Mouse (Mus musculus) thymus, adult 18-20 months (tissue): ENCODE measurements around the gene Pou2f3.

Experiments used
- DNase-seq, 2 experiments: peaks; one replicate each; pipeline ENCODE4 v3.0.0; 2022; ENCODE audit warnings: mixed read lengths in 2 of 2

The Pou2f3 gene

DNA sequence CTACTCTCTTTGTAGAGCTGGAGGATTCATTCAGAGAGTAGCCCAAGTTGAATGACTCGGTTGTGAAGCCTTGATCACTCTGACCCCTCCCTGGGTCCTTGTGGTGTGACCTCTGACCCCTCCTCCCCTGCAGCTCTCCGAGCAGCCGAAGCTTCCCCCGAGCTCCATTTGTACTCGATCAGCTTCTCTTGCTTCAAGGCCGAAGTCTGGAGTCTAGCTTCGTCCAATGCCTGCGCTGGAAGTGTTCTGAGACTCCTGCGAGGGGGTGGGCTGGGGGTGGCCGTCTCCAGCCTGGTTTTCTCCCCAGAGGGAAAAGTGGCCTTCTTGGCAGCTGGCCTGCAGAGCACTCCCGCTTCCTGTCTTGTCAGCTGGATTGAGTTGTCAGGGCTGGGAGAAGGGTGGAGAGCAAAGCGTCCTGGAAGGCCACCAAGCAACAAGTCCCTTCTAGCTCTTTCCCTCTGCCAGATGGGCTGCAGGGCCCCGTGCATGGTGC, at the start of gene Pou2f3:
TSS of gene Pou2f3 (minus strand) at position 180 of the 493 bp plus-strand sequence.
- no peak for DNase-seq

DNA sequence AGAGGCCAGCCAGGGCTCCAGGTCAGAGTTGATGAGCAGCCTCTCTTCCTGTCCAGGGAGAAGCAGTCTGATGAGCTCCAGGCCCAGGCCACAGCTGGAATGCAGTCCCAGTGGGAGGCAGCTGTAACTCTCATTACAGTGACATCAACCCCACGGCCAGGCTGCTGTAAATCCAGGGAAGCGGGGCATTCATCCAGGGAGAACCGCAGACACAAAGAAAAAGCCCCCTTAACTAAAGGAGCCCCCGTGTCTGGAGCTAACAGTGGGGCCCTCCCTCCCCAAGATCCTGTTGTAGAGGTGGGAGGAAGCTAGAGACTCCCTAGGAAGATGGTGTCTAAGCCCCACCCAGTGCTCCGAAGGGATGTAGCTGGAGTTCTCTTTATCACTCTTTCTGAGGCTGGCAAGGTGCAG, 43.1 kb upstream of the Pou2f3 start:
- DNase-seq = no peak

DNA sequence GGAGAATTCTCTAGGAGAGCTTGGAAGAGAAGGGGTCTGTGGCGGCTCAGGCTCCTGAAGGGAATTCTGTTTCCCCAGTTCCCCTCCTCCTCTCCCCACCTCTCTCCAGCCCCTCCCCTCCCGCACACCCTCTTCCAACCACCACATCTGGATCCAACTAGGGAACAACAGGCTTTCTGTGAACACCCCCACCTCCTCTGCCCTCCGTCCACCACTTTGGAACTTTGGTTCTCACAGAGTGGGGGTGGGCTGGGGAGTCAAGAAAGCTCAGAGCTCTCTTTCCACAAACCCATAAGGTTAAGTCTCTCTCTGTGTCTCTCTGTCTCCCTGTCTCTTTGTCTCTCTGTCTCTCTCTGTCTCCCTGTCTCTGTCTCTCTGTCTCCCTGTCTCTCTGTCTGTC, 42.6 kb upstream of the Pou2f3 start:
- no peak for DNase-seq

DNA sequence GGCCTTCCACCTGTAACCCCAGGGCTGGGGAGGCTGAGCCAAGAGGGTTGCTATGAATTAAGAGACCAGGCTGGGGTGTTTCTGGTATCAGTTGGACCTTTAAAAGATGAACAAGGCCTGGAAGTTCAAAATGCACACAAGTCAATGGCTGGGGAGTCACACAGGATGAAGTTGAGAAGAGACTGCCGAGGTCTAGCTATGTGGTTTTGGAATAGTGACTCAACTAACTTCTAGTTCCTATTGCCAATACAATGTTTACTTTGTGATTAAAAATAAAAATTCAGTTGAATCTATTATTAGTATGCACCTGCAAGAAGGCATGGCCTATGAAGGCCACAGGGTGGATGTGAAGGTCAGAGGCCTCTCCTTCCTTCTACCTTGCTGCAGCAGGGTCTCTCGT, 41.6 kb upstream of the Pou2f3 start:
- no peak for DNase-seq

DNA sequence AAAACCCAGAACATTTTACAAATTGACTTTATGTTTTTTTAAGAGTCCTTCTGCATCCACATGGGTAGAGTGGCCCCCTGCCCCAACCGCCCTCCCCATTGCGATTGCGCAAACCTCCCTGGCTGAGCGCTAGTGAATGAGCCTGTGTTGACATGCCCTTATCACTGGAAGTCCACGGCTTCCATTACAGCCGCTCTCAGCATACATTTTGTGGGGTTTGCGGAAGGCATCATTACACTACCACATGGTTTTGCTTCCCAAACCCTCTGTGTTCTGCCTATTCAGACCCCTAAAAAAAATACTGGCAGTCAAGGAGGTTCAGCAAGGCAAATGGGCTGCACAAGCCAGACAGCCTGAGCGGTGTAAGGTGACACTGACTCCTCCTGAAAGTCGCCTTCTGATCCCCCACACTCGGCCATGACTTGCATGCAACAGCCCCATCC, 36.6 kb upstream of the Pou2f3 start:
- no peak for DNase-seq

DNA sequence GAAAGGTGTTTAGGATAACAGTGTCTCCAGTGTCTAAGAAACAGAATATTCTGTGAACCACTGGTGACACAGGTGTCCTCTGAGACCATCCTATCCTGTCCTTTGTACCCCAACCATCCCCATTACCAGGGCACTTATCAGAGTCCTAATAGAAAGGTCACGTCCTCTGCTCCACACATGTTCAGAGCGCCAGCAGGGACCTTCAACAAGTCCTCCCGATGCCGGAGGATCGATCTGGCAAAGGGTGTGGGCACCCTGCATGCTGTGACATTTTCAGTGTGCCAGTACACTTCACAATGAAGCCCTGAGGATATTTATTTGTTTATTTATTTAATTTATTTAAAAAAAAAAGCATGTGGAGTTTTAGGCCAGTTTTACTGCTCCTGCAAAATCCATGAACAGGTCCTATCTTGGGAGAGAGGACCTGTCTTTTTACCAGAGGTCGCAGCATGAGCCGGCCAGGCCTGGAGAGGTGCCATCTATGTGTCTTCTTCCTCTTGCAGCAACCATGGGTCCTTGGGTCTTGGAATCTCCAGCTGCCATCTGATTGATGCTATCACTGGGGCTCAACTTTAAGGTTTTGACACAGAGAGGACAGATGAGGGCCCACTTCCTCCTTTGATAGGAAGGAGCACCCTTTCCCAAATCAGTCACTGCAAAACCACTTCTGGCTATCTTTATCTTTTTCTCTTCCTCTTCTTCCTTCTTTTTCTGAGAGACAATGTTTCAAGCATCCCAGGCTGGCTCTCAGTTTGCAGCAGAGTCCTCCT, 35.8 kb upstream of the Pou2f3 start:
- DNase-seq = no peak

DNA sequence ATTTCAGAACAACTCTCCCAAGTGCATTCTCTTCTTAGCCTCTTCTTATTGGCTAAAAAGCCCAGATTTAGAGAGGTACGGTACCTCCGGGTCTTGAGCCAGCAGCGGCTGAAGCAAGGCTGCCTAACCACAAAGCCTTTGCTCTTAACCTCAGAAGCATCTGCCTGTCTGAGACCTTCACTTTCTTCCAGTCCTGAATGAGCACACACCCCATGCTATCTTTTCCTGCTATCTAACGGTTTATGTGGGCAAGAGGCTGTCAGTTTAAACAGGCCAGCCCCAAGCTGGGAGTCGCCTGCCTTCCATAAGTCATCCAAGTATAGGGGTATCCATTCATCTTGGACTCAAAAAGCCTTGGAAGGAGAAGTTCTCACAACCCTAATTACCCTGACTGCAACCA, 32.3 kb upstream of the Pou2f3 start:
- DNase-seq = no peak

DNA sequence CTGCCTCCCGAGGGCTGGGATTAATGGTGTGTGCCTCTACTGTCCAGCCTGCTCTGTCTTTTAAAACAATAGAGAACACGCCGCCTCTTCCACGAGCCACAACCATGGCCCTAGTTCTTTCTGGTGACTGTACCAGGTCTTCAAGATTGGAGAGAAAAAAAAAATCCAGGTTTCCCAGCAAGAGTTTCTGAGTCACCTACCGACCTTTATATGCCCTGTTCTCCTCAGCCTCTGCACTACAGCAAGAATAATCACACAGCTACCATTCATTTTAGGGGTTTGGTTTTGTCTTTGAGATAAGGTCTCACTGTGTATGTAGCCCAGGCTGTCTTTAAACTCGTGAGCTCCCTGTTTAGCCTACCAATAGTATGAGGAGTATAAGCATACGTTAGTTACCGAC, 31.8 kb upstream of the Pou2f3 start:
- no peak for DNase-seq

DNA sequence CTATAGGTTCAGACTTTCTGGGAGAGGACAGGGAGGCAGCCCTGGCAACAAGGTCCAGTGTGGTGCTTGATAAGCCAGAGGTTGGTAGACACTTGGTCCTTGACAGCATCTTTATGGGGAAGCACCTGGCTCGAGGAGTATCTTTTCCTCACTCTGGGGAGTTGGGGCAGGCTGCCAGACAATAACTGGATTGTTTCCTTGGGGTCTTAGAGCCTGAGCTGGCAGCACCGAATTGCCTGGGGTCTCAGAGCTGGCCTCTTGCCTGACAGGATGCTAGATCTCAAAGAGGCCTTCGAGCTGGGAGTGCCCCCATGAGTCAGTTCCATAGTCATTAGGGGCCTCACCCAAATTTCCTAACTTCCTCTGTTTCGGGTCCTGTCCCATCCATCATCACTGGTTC, 31.1 kb upstream of the Pou2f3 start:
- no peak for DNase-seq

DNA sequence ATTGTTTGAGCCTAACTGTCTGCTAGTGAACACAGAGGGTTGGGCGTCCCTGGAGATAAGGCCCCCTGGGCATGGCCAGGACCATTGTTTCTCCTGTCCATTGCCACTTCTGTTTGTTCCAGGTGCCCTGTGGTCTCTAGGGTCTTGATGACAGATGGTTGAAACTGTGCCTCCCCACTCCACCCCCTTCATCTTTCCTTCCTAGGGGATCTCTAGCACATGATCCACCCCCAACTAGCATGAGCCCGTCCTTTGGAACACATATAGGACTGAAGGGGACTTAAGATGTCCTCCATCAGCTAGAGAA, 30.4 kb upstream of the Pou2f3 start:
- DNase-seq = no peak

DNA sequence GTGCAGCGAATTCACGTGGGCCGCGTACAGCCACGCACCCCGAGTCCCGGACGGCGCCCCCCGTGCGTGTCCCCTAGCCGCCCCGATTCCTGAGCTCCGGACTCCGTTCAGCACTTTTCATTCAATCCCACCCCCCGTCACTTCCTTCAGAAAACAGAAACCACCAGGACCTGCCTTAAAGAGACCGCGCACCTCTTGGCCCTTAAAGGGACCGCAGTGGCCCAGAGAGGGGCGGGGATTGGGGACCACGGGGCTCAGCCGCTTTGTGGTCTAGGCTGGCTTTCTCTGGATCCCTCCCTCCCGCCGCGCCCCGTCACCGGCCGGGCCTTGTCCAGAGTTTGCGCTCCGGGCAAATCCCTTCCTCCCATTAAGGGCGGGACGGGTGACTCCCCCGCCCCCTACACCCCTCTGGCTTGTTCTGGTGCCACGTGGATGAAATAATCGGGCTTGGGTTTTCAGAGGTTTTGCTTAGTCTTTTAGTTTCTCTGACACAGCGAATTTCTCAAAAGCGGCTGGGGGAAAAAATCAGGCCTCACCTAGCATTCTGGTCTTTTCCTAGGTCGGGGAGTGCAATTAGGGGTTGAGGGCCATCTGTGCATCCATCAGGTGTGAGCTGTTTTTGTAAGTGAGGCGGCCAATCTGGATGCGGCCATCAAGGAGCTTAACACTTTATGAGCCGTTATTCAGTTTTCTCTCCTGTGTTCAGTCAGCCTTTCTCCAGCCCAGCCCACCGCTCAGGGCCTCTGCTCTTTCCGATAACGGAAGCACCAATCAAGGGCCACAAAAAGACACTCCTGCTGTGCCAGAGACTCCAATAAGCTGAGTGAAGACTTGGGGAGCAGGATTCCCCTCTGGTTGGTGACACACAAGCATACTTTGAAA, 29.8 kb upstream of the Pou2f3 start, which contains the start of gene Oaf:
TSS of gene Oaf (minus strand) at position 200 of the 882 bp plus-strand sequence.
- DNase-seq = peak; percentile 26 to 34

DNA sequence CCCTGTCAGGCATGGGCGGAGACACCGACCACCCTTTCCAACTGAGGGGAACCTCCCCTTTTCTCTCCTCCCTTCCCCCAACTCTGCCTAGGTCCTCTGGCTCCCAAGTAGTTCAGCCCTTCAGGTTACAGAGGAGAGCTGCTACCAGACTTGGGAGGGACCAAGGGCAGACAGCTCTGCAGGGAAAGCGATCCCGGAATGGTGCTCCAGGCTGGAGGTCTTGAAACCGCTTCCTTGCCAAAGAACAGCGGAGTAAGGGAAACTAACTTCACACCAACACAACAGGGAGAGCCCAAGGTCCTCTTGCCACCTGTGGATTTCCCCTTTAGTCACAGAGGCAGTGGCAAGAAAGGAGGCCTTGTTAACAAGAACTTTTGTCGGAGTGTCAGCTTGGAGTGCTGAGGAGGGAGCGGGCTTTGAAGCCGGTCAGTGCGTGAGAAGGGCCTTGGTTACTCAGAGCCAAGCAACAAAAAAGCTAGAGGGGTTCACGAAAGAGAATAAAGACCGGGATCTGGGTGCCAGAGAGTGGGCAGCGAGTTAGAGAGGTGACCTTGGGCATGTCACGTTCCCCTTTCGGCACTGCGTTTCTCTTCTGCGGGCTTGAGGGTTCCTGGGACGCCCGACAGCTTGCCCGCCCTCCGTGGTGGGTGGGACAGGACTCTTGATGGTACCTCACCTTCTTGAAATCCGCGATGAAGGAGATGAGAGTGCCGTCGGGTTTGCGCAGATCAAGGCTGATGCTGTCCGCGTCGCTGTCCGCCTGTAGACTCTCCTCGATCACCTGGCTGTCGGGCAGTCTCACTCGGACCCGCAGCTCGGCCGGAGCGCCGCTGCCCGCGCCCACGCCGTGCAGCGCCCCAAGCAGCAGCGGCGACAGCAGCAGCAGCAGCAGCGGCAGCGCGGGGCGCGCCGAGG, 28.7 kb upstream of the Pou2f3 start:
- DNase-seq = no peak

DNA sequence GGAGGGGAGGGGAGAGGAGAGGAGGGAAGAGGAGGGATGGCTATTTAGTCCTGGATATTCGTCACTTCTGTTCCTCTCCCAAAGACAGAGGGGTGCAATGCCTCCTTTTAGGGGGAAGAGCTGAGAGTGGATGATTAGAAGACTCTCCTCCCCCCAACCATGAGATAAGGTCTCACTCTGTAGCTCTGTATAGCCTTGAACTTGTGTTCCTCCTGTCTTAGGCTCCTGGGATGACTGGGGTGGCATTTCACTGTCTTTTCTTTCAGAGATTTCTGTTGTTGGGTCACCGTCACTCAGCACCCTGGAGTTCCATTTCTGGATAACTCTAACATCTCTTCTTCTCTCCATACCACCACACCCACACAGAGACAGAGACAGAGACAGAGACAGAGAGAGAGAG, 28.0 kb upstream of the Pou2f3 start:
- no peak for DNase-seq

DNA sequence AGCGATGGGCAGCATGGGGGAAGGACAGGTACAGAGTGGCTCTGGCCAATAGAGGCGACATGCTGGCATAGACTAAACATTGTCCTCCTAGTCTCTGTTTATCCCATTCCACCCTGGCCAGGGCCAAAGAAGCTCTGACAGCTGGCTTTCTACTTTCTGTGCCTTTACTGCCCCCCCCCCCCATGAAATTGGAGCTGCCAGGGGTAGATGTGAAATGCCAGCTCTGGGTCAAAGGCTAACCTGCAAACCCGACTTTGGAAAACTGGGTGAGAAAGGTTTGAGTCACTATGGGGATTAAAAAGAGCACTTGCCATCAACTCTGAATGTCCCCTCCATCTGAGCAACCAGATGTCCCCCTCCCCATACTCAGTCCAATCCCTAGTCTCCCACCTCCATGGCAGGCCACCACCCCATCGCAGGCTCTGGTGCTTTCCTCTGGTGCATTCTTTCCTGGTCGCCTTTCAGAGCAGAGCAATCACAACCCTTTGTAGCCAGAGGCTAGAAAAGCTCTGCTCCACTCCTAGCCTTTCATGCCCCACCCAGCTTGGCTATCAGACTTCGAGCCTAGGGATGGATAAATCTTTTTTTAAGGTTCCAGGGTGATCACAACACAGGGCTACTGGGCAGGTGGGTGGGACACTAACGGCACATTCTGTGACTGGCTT, 27.1 kb upstream of the Pou2f3 start:
- no peak for DNase-seq

DNA sequence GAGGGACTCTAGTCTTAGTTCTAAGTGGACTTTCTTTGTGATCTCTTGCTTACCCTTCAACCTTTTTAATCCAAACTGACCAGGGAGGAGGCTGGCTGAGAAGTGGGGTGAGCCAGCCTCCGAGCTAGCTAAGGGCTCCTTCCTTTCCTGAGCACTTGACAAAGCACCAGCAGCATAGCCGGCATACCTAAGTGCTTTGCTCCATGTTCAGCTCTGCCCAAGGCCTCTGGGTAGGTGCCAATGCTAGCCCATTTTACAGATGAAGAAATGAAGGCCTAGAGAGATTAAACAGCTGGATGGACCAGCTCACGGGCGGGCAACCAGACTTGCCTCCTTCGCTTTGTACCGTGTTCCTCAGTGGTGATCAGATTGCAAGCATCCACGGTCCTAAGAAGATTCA, 26.4 kb upstream of the Pou2f3 start:
- DNase-seq = no peak

DNA sequence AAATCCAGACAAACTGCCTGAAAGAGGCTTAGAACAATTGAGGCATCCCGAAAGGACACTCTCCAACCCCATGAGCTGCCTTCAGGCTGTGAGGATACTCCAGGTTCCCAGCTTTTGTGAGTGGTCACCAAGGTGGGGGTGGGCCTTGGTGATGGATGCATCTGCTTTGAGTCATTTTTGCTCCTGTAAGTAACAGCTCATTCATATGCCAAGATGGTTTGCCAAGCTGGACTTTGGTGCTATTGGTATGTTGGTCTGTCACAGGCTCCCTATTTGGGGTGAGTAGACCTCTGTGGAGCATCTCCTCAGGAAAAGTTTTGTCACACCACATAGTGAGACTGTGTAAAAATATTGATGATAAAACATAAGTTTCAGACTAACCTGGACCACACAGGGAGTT, 25.9 kb upstream of the Pou2f3 start:
- no peak for DNase-seq

DNA sequence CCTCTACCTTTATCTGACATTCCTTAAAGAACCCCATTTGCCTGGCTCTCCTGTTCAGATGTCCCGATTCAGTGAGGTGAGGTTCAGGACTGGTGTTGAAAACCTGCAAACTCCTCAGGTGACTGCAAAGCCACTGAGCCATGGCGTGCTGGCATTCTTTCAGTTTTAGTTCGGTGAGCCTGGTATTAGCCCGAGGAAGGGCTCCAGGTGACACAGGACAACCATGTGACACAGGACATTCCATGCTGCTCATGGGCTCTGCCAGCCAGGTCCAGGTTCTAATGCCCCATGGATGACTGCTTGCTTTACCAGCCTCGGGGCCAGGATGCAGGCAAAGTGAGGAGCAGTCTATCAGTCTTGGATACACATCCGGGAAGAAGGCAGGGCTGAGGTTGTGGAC, 25.2 kb upstream of the Pou2f3 start:
- DNase-seq = no peak

DNA sequence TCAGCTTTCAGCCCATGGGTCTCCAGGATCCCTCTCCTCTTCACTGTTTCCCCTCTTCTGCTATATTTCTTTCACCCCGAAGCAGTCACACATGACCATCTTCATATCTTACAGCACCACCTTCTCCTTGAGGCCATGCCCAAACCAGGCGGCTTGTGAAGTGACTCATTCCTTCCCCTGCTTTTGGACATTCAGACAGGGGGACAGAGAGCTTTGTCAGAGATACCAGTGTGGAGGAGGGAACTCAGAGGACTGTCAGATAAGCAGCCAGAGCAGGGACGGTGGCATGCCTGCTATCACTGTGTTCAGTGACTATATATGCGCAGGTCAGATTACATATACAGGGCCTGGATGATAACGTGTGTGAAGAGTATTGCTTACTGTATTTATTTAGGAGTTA, 24.3 kb upstream of the Pou2f3 start:
- DNase-seq = no peak

DNA sequence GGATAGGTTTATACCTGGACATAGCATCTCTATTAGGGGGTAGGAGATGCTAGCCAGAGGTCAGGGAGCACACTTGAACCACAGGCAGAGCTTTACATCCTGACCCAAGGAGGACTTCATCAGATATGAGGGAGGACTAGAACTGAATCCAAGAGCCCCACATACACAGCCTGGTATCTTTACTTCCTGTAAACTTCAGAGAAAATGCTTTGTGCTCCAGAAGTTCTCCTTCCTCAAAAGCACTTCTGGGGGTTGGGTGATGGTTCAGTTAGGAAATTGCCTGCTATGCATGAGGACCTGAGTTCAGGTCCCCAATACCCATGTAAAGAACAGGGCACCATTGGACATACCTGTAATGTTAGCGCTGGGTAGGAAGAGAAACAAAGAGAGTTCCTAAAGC, 23.3 kb upstream of the Pou2f3 start:
- DNase-seq = no peak

DNA sequence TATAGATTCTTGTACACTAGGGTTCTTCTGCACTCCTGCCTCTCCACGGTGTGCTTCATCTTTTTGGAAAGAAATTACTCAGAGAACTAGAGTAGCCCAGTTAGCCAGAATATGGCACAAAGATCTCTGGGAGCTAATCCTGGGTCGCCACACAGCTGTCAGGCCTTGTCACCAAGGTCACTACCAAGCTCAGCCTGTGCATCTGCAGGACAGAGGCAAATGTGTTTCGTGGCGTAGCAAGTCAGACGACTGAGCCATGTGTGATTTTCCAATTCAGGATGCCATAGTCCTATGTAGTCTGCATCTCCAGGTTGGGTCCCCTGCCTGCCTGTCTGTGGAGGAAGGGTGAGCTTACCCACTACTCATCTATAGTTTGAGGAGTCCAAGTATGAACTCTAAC, 22.9 kb upstream of the Pou2f3 start:
- DNase-seq = no peak

DNA sequence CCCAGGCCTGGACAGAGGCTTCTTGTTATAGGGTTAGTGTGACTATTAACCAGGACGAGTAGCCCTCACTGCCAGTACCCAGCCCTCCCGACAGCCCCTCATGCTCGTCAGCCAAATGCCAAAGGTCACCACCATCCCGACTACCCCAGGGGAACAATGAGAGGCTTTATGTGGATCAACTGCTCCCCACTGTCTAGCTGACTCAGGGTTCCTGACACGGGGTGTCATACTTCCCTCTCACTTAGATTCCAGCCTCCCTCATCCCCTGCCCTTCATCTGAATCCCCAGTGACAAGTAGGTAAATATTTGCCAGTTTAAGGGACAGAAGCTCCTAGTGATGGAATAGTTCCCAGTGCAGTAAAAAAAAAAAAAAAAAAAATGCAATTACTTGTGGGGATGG, 22.1 kb upstream of the Pou2f3 start:
- no peak for DNase-seq

DNA sequence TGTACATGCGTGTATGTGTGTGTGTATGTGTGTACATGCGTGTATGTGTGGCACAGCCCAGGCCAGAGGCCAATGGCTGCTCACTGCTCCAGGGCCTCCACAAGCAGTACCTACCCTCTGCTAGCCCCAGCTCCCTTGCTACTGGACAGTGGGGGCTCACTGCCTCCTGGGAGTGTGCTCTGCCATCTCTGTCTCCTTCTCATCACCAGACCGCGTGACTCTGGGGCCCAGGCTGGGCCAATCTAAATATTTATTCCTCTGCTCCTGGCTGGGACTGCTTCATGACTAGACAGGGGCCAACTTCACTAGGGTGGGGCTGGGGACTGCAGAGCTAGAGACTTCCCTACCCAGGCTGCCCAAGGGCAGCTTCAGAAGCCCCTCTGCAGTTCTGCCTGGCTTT, 21.6 kb upstream of the Pou2f3 start:
- no peak for DNase-seq
